Mouse (Mus musculus): ENCODE results near the gene Rbp1. TPM values are rescaled to one million over a fixed set of nuclear protein-coding genes. Genes with fewer than 3 reads are reported as not detected.

The Rbp1 gene
- total and polyA plus RNA-seq, 2 experiments from 2014 or later, result 12.0 to 39.5 TPM

- Histone ChIP-seq H3K4me2 (ENCODE audit: low read depth, low read length) (no peak overlapping the region), H3K27ac (no peak overlapping the region), H3K27me3 (ENCODE audit: insufficient read depth, low read length) (no peaks in the 10 kb centered on the region), H3K9ac (replicated peaks; ENCODE audit: low read length) (no peak overlapping the region), H3K4me3 (ENCODE audit: low read length) (no peak overlapping the region), H3K36me3 (ENCODE audit: insufficient read depth, low read length) (no peaks in the 10 kb centered on the region), H3K4me1 (ENCODE audit: insufficient read depth, low read length) (no peaks in the 10 kb centered on the region), H3K9me3 (ENCODE audit: low read length) (no peaks in the 10 kb centered on the region)
- 81% methylated on average over 9 of the region's 9 CpGs for WGBS
- DNase-seq (ENCODE audit: low spot score) (no peak), ATAC-seq (no peak)
- no peak for TF ChIP-seq CTCF (IDR thresholded peaks at IDR 0.05; ENCODE audit: low read depth)
Observed at GRCm38 (mm10) chr9:98445359-98446149, 22.8 kb downstream of the Rbp1 start.

GRCm38 (mm10) chr9:98450976-98451375 is 28.2 kb downstream of the Rbp1 start:
- Histone ChIP-seq H3K27me3 (ENCODE audit: insufficient read depth, low read length) (no peaks in the 10 kb centered on the region), H3K4me1 (ENCODE audit: insufficient read depth, low read length) (no peaks in the 10 kb centered on the region), H3K36me3 (ENCODE audit: insufficient read depth, low read length) (no peaks in the 10 kb centered on the region), H3K4me2 (ENCODE audit: low read depth, low read length) (no peak overlapping the region), H3K9me3 (ENCODE audit: low read length) (no peaks in the 10 kb centered on the region), H3K4me3 (ENCODE audit: low read length) (no peak overlapping the region), H3K27ac (no peak overlapping the region), H3K9ac (replicated peaks; ENCODE audit: low read length) (no peak overlapping the region)
- ATAC-seq, result peak; percentile 47; the same call in 1 of the 2 replicates
- peak; percentile 43 for DNase-seq (ENCODE audit: low spot score)
- no peak for TF ChIP-seq CTCF (IDR thresholded peaks at IDR 0.05; ENCODE audit: low read depth)
- 54% methylated on average over 1 of the region's 1 CpGs for whole genome bisulfite sequencing

GRCm38 (mm10) chr9:98466709-98467108 is 43.9 kb downstream of the Rbp1 start:
- 80% methylated on average over 2 of the region's 2 CpGs for WGBS
- TF ChIP-seq CTCF (IDR thresholded peaks at IDR 0.05; ENCODE audit: low read depth), result no peak
- no peak overlapping the region for H3K9ac ChIP-seq (replicated peaks; ENCODE audit: low read length)
- DNase-seq (ENCODE audit: low spot score), result no peak
- no peaks in the 10 kb centered on the region for H3K4me1 ChIP-seq (ENCODE audit: insufficient read depth, low read length)
- H3K4me2 ChIP-seq (ENCODE audit: low read depth, low read length), result no peak overlapping the region
- ATAC-seq, result no peak
- no peak overlapping the region for H3K27ac ChIP-seq
- H3K4me3 ChIP-seq (ENCODE audit: low read length), result no peak overlapping the region
- no peaks in the 10 kb centered on the region for H3K9me3 ChIP-seq (ENCODE audit: low read length)
- H3K36me3 ChIP-seq (ENCODE audit: insufficient read depth, low read length), result no peaks in the 10 kb centered on the region
- no peaks in the 10 kb centered on the region for H3K27me3 ChIP-seq (ENCODE audit: insufficient read depth, low read length)

GRCm38 (mm10) chr9:98480172-98480749 is 57.5 kb downstream of the Rbp1 start:
- Histone ChIP-seq H3K27me3 (ENCODE audit: insufficient read depth, low read length) (no peaks in the 10 kb centered on the region), H3K36me3 (ENCODE audit: insufficient read depth, low read length) (no peaks in the 10 kb centered on the region), H3K9me3 (ENCODE audit: low read length) (no peaks in the 10 kb centered on the region), H3K4me3 (ENCODE audit: low read length) (no peak overlapping the region), H3K4me2 (ENCODE audit: low read depth, low read length) (no peak overlapping the region), H3K4me1 (ENCODE audit: insufficient read depth, low read length) (no peaks in the 10 kb centered on the region), H3K9ac (replicated peaks; ENCODE audit: low read length) (no peak overlapping the region), H3K27ac (no peak overlapping the region)
- 93% methylated on average over 2 of the region's 2 CpGs for WGBS
- ATAC-seq (no peak), DNase-seq (ENCODE audit: low spot score) (no peak)
- TF ChIP-seq CTCF (IDR thresholded peaks at IDR 0.05; ENCODE audit: low read depth), result no peak

DNA sequence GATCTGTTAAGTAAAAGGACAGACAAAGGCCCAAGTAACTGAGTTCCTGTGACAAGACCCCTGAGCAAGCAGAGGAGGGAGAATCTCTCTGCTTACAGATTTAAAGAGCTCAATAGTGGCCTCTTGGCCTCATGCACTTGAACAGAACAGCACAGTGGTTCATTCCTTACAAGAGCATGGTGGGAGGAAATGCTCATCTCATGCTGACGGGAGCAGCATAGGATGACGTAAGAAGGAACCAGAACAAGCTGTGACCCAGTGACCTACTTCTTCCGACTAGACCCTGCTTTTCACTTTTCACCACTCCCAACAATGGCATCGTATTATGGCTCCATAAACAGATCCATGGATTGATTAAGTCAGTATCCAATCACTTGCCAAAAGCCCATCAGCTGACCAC is 59.5 kb downstream of the Rbp1 start:
- H3K27ac ChIP-seq, result no peak overlapping the region
- DNase-seq (ENCODE audit: low spot score) (no peak), ATAC-seq (no peak)
- no peaks in the 10 kb centered on the region for H3K27me3 ChIP-seq (ENCODE audit: insufficient read depth, low read length)
- WGBS, result 63% methylated on average over 4 of the region's 4 CpGs
- H3K9ac ChIP-seq (replicated peaks; ENCODE audit: low read length), result no peak overlapping the region
- no peak overlapping the region for H3K4me3 ChIP-seq (ENCODE audit: low read length)
- no peaks in the 10 kb centered on the region for H3K9me3 ChIP-seq (ENCODE audit: low read length)
- H3K4me2 ChIP-seq (ENCODE audit: low read depth, low read length), result no peak overlapping the region
- H3K36me3 ChIP-seq (ENCODE audit: insufficient read depth, low read length), result no peaks in the 10 kb centered on the region
- no peak for TF ChIP-seq CTCF (IDR thresholded peaks at IDR 0.05; ENCODE audit: low read depth)
- H3K4me1 ChIP-seq (ENCODE audit: insufficient read depth, low read length), result no peaks in the 10 kb centered on the region

DNA sequence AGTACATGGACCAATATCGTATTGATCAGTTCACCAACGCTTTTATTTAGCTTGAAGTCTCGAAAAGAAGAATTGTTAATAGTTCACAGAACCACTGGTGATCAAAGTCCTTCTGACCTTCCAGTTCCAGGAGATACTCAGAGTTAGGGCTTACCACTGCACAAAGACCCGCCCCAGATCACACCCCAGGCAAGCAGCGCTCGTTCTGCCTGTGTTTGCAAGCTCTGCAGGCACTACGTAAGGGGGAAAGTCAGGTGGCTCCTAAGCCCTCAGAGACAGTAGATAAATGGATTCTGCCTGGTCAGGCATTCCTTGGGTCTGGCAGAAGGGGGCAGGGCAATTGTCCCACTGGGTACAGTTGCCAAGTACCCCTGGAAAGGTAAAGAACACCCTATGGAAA is 62.3 kb downstream of the Rbp1 start:
- Histone ChIP-seq H3K36me3 (ENCODE audit: insufficient read depth, low read length) (no peaks in the 10 kb centered on the region), H3K4me1 (ENCODE audit: insufficient read depth, low read length) (no peaks in the 10 kb centered on the region), H3K4me2 (ENCODE audit: low read depth, low read length) (no peak overlapping the region), H3K9me3 (ENCODE audit: low read length) (no peaks in the 10 kb centered on the region), H3K4me3 (ENCODE audit: low read length) (no peak overlapping the region), H3K9ac (replicated peaks; ENCODE audit: low read length) (no peak overlapping the region), H3K27me3 (ENCODE audit: insufficient read depth, low read length) (no peaks in the 10 kb centered on the region), H3K27ac (no peak overlapping the region)
- 88% methylated on average over 7 of the region's 7 CpGs for WGBS
- no peak for TF ChIP-seq CTCF (IDR thresholded peaks at IDR 0.05; ENCODE audit: low read depth)
- ATAC-seq (no peak), DNase-seq (ENCODE audit: low spot score) (no peak)

- WGBS, result 95% methylated on average over 3 of the region's 3 CpGs
- Histone ChIP-seq H3K4me3 (ENCODE audit: low read length) (no peak within 1 kb of the TSS), H3K27me3 (ENCODE audit: insufficient read depth, low read length) (no peaks in the 10 kb centered on the region), H3K27ac (no peak within 1 kb of the TSS), H3K9me3 (ENCODE audit: low read length) (no peaks in the 10 kb centered on the region), H3K4me2 (ENCODE audit: low read depth, low read length) (no peak within 1 kb of the TSS), H3K4me1 (ENCODE audit: insufficient read depth, low read length) (no peaks in the 10 kb centered on the region), H3K9ac (replicated peaks; ENCODE audit: low read length) (no peak within 1 kb of the TSS), H3K36me3 (ENCODE audit: insufficient read depth, low read length) (no peaks in the 10 kb centered on the region)
- ATAC-seq (no peak), DNase-seq (ENCODE audit: low spot score) (no peak)
- no peak for TF ChIP-seq CTCF (IDR thresholded peaks at IDR 0.05; ENCODE audit: low read depth)
Observed at GRCm38 (mm10) chr9:98485815-98486214, 63.1 kb downstream of the Rbp1 start, which contains the start of gene Rbp2. Gene Rbp2, plus strand, starts transcription at chr9:98486115.

Data from hindbrain, postnatal 0 days (tissue).